Mouse (Mus musculus) cerebellum, adult 2 months (tissue): ENCODE measurements around the gene Maml3. TPM values are rescaled to one million over a fixed set of nuclear protein-coding genes. Genes with fewer than 3 reads are reported as not detected.

Experiments used
- DNase-seq, 2 experiments: peaks; one replicate each; pipeline ENCODE4 v3.0.0; 2021
- H3K27ac ChIP-seq: fragments of 200-500 bp; 2 replicates; pipeline ENCODE4 v1.5.1; 2012; ENCODE audit warnings: low read length, control low read depth, inconsistent platforms; ENCODE audit not compliant: insufficient read depth
- H3K27me3 ChIP-seq: fragments of 200-500 bp; 2 replicates; pipeline ENCODE4 v1.6.1; 2012; ENCODE audit warnings: inconsistent platforms, mild to moderate bottlenecking, low read length, moderate library complexity; ENCODE audit not compliant: control insufficient read depth, insufficient read depth
- H3K4me1 ChIP-seq: fragments of 200-500 bp; 2 replicates; pipeline ENCODE4 v1.6.1; 2011; ENCODE audit warnings: low read length; ENCODE audit not compliant: control insufficient read depth, insufficient read depth
- H3K4me3 ChIP-seq: fragments of 200-500 bp; replicated peaks from 2 replicates; pipeline ENCODE3; 2011; ENCODE audit warnings: mild to moderate bottlenecking, low read depth, low read length, control low read depth; ENCODE audit not compliant: insufficient read depth
- CTCF ChIP-seq: fragments of 200-500 bp; IDR thresholded peaks from 2 replicates; pipeline ENCODE4 v1.5.1; 2011; ENCODE audit warnings: low read depth, mild to moderate bottlenecking, control low read depth, low read length, moderate library complexity, borderline replicate concordance; ENCODE audit not compliant: insufficient read depth
- POLR2A ChIP-seq: fragments of 200-500 bp; IDR thresholded peaks from 2 replicates; pipeline ENCODE4 v1.6.1; 2011; ENCODE audit warnings: low read length, control low read depth, borderline replicate concordance; ENCODE audit not compliant: insufficient read depth
- WGBS: fragments of 180-500 bp; shearing (Covaris S2); methylation state at CpG from one replicate; pipeline ENCODE4 v1.1.7; 2018; 5-methylcytosine and 5-hydroxymethylcytosine counted together
- polyA plus RNA-seq: library from polyadenylated mRNA; depleted of rRNA; stranded (reverse); fragments of >200 nt; gene quantifications from 2 replicates; pipeline ENCODE4 v1.2.3, GENCODE M21; 2012

The Maml3 gene
- polyA plus RNA-seq, 1 experiment, result 6.5 TPM

DNA sequence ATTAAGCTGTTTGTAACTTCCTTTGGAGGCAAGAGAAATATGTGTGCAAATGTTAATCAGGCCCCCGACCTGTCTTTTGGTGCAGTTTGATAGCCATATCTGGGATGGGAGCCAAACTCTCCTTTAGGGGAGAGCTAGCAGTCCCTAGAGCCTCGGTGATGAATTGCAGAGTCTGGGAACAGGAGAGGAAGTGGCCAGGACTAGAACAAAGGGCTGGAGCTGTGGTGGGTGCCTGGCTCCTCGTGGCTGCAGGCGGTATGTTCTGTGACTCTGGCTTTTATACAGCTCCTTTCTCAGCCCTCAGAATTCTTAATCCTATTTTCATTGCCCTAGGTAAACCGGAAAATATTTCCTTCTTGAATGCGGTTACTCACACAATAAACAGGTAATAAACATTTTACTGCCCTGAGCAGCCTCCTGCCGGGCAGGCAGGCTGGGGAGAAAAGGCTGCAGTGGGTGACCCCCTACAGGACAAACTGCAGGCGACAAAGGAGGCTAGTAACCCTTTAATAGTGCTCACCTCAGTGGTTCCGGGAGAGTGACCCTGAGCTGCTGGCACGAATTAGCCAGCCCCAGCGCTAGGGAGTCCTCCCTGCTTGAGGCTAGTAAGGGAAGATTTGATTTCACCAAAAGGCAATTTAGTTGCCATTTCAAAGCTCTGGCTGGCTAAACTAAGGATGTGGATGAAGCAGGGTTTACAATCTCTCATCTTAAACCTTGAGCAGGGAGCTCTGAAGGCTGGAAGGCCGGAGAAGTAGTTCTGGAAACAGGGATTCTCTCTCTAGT, 365.6 kb downstream of the Maml3 start:
- 38% methylated on average over 12 of the region's 12 CpGs for WGBS
- peak in 1 of 2 experiments; percentile 26 for DNase-seq
- H3K4me3 ChIP-seq, result no peak overlapping the region
- 0 out of 2 replicates have a peak overlapping the region, but pooled peaks have one; percentile 24 for H3K27ac ChIP-seq
- TF ChIP-seq CTCF (no peak), POLR2A (no peak)
- H3K27me3 ChIP-seq, result no peaks in the 10 kb centered on the region
- H3K4me1 ChIP-seq, result peaks cover 7% of the 10 kb centered on the region; the same call in 1 of the 2 replicates

DNA sequence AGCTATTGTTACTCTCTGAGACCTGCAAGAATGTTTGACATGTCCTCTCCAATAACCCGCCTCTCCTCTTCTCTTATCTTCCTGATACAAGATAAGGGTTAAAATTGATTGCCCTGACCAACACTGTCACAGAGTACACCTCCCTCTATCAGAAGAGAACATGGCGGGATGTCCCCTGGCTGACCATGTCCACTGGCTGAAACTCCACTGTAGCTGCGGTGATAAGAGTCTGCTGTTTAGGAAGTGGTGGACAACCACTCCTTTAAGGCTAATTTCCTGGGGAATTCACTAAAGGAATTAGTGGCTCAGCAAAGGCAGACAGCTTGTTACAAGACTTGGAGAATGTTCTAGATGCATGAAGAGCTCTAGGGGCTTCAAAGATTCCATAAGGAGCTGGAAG, 371.2 kb downstream of the Maml3 start:
- DNase-seq, result no peak
- peaks cover 7% of the 10 kb centered on the region; the same call in 1 of the 2 replicates for H3K4me1 ChIP-seq
- TF ChIP-seq CTCF (no peak), POLR2A (no peak)
- H3K27ac ChIP-seq, result no peak overlapping the region
- H3K4me3 ChIP-seq, result no peak overlapping the region
- H3K27me3 ChIP-seq, result no peaks in the 10 kb centered on the region
- 98% methylated on average over 3 of the region's 3 CpGs for WGBS

- WGBS, result 86% methylated on average over 16 of the region's 16 CpGs
Measured at GRCm38 (mm10) chr3:51731949-51732636, 372.8 kb downstream of the Maml3 start.

DNA sequence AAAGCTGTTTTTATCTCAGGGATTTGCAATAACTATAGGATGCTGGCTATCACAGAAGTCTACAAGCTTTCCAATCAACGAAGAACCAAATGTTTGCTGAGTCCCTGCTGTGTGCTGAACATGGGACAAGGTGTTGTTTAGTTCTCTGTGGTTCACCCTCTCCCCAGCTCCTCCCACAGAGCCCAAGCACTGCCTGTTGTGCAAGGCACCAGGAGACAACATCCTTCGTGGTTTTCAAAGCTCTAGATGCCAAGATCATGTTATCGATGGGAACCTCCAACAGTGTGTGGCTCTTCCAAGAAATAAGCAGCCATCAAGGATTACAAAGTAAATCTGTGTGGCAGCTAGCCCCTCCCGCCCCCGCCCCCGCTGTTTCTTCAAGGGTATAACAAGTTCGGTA, 374.2 kb downstream of the Maml3 start:
- WGBS, result 57% methylated on average over 7 of the region's 7 CpGs
- Histone ChIP-seq H3K4me3 (no peak overlapping the region), H3K27me3 (no peaks in the 10 kb centered on the region), H3K4me1 (peaks cover 26% of the 10 kb centered on the region), H3K27ac (no peak overlapping the region)
- no peak for TF ChIP-seq POLR2A
- no peak for TF ChIP-seq CTCF
- DNase-seq, result no peak

More at GRCm38 (mm10) chr3:51731949-51732636, 372.8 kb downstream of the Maml3 start:
- no peak for DNase-seq
- Histone ChIP-seq H3K27ac (no peak overlapping the region), H3K4me1 (peaks cover 21% of the 10 kb centered on the region), H3K4me3 (no peak overlapping the region), H3K27me3 (no peaks in the 10 kb centered on the region)
- TF ChIP-seq CTCF (no peak), POLR2A (no peak)

- WGBS, result 73% methylated on average over 14 of the region's 14 CpGs
- peaks cover 26% of the 10 kb centered on the region for H3K4me1 ChIP-seq
- TF ChIP-seq CTCF (no peak), POLR2A (no peak)
- no peak overlapping the region for H3K27ac ChIP-seq
- H3K27me3 ChIP-seq, result no peaks in the 10 kb centered on the region
- no peak for DNase-seq
- H3K4me3 ChIP-seq, result no peak overlapping the region
Measured at GRCm38 (mm10) chr3:51729109-51729918, 375.6 kb downstream of the Maml3 start.

DNA sequence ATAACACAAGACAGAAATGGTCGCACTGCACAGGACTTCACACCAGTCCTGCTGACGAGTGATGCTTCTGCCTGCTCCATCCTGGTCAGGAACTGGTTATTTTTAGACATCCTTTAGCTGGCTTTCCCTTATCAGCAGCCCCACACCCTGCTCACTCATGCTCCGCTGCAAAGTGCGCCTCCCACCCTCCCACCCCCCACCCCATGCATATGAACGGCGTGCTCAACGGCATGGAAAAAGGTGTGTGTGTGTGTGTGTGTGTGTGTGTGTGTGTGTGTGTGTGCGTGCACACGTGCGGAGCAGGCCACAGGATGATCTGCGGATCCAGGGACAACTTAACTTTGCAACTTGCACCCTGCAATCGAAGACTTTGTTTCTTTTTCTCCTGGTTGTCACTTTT, 376.4 kb downstream of the Maml3 start:
- Histone ChIP-seq H3K27ac (no peak overlapping the region), H3K4me3 (no peak overlapping the region), H3K27me3 (no peaks in the 10 kb centered on the region), H3K4me1 (peaks cover 26% of the 10 kb centered on the region)
- no peak for DNase-seq
- 66% methylated on average over 12 of the region's 12 CpGs for WGBS
- TF ChIP-seq CTCF (no peak), POLR2A (no peak)

- 24% methylated on average over 8 of the region's 8 CpGs for WGBS
- peak; percentile 54 to 65 for DNase-seq
- Histone ChIP-seq H3K4me1 (peaks cover 26% of the 10 kb centered on the region), H3K27me3 (no peaks in the 10 kb centered on the region), H3K27ac (peak overlapping the region; percentile 92; the same call in 1 of the 2 replicates), H3K4me3 (peak overlapping the region; percentile 13)
- TF ChIP-seq CTCF (no peak), POLR2A (no peak)
Measured at GRCm38 (mm10) chr3:51727968-51728367, 376.9 kb downstream of the Maml3 start.
